Comparison of ENCODE assay signal across 18 mouse cellular contexts in genomic region chr17:86299576-86299975, GRCm38 (mm10).
"Had no signal": no experiment of that assay in that cellular context is flagged by ENCODE, and none has a peak within 500 bp of the region (broad histone marks: within the 10 kb centered on the region; RNA-seq: fewer than 3 reads in every experiment).

No protein-coding gene starts in this region.

- H3K36me3 ChIP-seq: intestine, embryonic 15.5 days; kidney, embryonic 15.5 days; lung, embryonic 15.5 days; midbrain, embryonic 10.5 days; midbrain, embryonic 13.5 days had no signal

- ATAC-seq: intestine, embryonic 15.5 days; midbrain, embryonic 13.5 days; midbrain, embryonic 16.5 days had no signal

- DNase-seq: kidney, adult 11 months; kidney, adult 8-10 months; kidney, postnatal 10 days; kidney, postnatal 36 days; layer of hippocampus, postnatal 36 days; lung, adult 18-20 months; lung, postnatal 10 days; lung, postnatal 36 days; thymus, postnatal 25 days had no signal

- H3K9ac ChIP-seq: intestine, embryonic 15.5 days; kidney, embryonic 15.5 days; lung, embryonic 15.5 days; midbrain, embryonic 13.5 days had no signal

- H3K27me3 ChIP-seq: intestine, embryonic 15.5 days; kidney, embryonic 15.5 days; lung, embryonic 15.5 days; midbrain, embryonic 13.5 days had no signal

- H3K9me3 ChIP-seq: intestine, embryonic 15.5 days; kidney, embryonic 15.5 days; lung, embryonic 15.5 days; megakaryocyte, embryonic 14.5 days; midbrain, embryonic 10.5 days; midbrain, embryonic 13.5 days had no signal

- H3K4me3 ChIP-seq: intestine, embryonic 15.5 days; kidney, embryonic 15.5 days; lung, embryonic 15.5 days; megakaryocyte, embryonic 14.5 days; midbrain, embryonic 10.5 days; midbrain, embryonic 13.5 days; myocyte had no signal

- H3K4me2 ChIP-seq: intestine, embryonic 15.5 days; kidney, embryonic 15.5 days; lung, embryonic 15.5 days; midbrain, embryonic 13.5 days had no signal

- H3K27ac ChIP-seq: intestine, embryonic 15.5 days; kidney, embryonic 15.5 days; lung, embryonic 15.5 days; midbrain, embryonic 10.5 days; midbrain, embryonic 13.5 days; stomach, postnatal 0 days had no signal
